Mouse (Mus musculus): ENCODE data around the gene Lgals2. TPM values are rescaled to one million over a fixed set of nuclear protein-coding genes. Genes with fewer than 3 reads are reported as not detected.
A peak's percentile ranks its signal among the peaks of the same experiment; 100 is the strongest.

The Lgals2 gene
- polyA plus RNA-seq, 1 experiment from 2014 or later = not detected

- H3K4me2 ChIP-seq = no peak overlapping the region
- H3K9ac ChIP-seq = no peak overlapping the region
- H3K9me3 ChIP-seq = no peaks in the 10 kb centered on the region
- WGBS = 87% methylated on average over 1 of the region's 1 CpGs
- no peak for ATAC-seq (ENCODE audit: low read depth)
- H3K27ac ChIP-seq (replicated peaks) = no peak overlapping the region
- peaks cover 35% of the 10 kb centered on the region for H3K4me1 ChIP-seq (replicated peaks)
- H3K27me3 ChIP-seq = peaks cover 19% of the 10 kb centered on the region; the same call in 1 of the 2 replicates
- no peak overlapping the region for H3K4me3 ChIP-seq
- no peaks in the 10 kb centered on the region for H3K36me3 ChIP-seq
These were observed 25.7 kb downstream of the Lgals2 start for GRCm38 (mm10) chr15:78829636-78830035.

- Histone ChIP-seq H3K36me3 (no peaks in the 10 kb centered on the region), H3K4me2 (no peak overlapping the region), H3K9me3 (no peaks in the 10 kb centered on the region), H3K4me1 (replicated peaks) (peaks cover 22% of the 10 kb centered on the region), H3K9ac (peak overlapping the region; percentile 27; the same call in 1 of the 2 replicates), H3K4me3 (no peak overlapping the region), H3K27me3 (peaks cover 19% of the 10 kb centered on the region; the same call in 1 of the 2 replicates), H3K27ac (replicated peaks) (no peak overlapping the region)
- no peak for ATAC-seq (ENCODE audit: low read depth)
- 22% methylated on average over 5 of the region's 5 CpGs for WGBS
These were observed 27.0 kb downstream of the Lgals2 start for GRCm38 (mm10) chr15:78828315-78828714.

- Histone ChIP-seq H3K27ac (replicated peaks) (no peak overlapping the region), H3K27me3 (peaks cover 19% of the 10 kb centered on the region; the same call in 1 of the 2 replicates), H3K4me2 (no peak overlapping the region), H3K4me1 (replicated peaks) (peaks cover 6% of the 10 kb centered on the region; the same call in 1 of the 2 replicates), H3K36me3 (no peaks in the 10 kb centered on the region), H3K9ac (no peak overlapping the region), H3K4me3 (no peak overlapping the region), H3K9me3 (no peaks in the 10 kb centered on the region)
- WGBS = 22% methylated on average over 28 of the region's 28 CpGs
- ATAC-seq (ENCODE audit: low read depth) = peak; percentile 70
These were observed 28.8 kb downstream of the Lgals2 start for GRCm38 (mm10) chr15:78826213-78827204.

GRCm38 (mm10) chr15:78816074-78816391 lies 39.3 kb downstream of the Lgals2 start:
- no peaks in the 10 kb centered on the region for H3K9me3 ChIP-seq
- no peak overlapping the region for H3K9ac ChIP-seq
- H3K4me1 ChIP-seq (replicated peaks) = peaks cover 4% of the 10 kb centered on the region; the same call in 1 of the 2 replicates
- no peak overlapping the region for H3K4me3 ChIP-seq
- no peak for ATAC-seq (ENCODE audit: low read depth)
- no peaks in the 10 kb centered on the region for H3K36me3 ChIP-seq
- no peaks in the 10 kb centered on the region for H3K27me3 ChIP-seq
- 52% methylated on average over 6 of the region's 6 CpGs for WGBS
- H3K4me2 ChIP-seq = no peak overlapping the region
- 0 out of 2 replicates have a peak overlapping the region, but pooled peaks have one; percentile 29 for H3K27ac ChIP-seq (replicated peaks)

GRCm38 (mm10) chr15:78815314-78816073 lies 39.8 kb downstream of the Lgals2 start:
- H3K27me3 ChIP-seq = no peaks in the 10 kb centered on the region
- H3K9me3 ChIP-seq = no peaks in the 10 kb centered on the region

DNA sequence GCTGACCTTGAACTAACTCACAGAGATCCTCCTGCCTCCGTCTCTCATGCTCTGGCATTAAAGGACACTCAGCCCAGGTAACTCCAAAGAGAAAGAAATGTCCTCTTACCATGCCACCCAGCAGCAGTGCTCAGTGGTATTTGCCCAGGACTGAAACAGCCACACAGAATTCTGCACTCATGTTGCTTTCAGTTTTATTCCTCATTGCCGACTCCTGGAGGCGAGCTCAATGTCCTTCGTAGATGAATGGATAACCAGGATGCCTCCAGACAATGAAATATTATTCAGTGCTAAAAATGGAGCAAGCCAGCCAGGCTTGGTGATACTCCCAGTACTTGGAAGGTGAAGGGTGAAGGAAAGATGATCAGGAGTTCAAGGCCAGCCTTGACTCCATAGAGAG lies 41.7 kb downstream of the Lgals2 start:
- Histone ChIP-seq H3K4me1 (replicated peaks) (peaks cover 10% of the 10 kb centered on the region; the same call in 1 of the 2 replicates), H3K36me3 (no peaks in the 10 kb centered on the region), H3K4me3 (no peak overlapping the region), H3K9me3 (no peaks in the 10 kb centered on the region), H3K9ac (no peak overlapping the region), H3K27me3 (no peaks in the 10 kb centered on the region), H3K4me2 (no peak overlapping the region), H3K27ac (replicated peaks) (no peak overlapping the region)
- WGBS = 89% methylated on average over 4 of the region's 4 CpGs
- no peak for ATAC-seq (ENCODE audit: low read depth)

More at GRCm38 (mm10) chr15:78815314-78816073, 39.8 kb downstream of the Lgals2 start:
- no peak overlapping the region for H3K9ac ChIP-seq
- H3K36me3 ChIP-seq = no peaks in the 10 kb centered on the region
- ATAC-seq (ENCODE audit: low read depth) = no peak
- 46% methylated on average over 11 of the region's 11 CpGs for WGBS
- H3K4me1 ChIP-seq (replicated peaks) = peaks cover 4% of the 10 kb centered on the region; the same call in 1 of the 2 replicates
- H3K4me3 ChIP-seq = no peak overlapping the region
- H3K4me2 ChIP-seq = no peak overlapping the region
- H3K27ac ChIP-seq (replicated peaks) = 0 out of 2 replicates have a peak overlapping the region, but pooled peaks have one; percentile 29

- no peaks in the 10 kb centered on the region for H3K9me3 ChIP-seq
- H3K4me1 ChIP-seq (replicated peaks) = peaks cover 10% of the 10 kb centered on the region; the same call in 1 of the 2 replicates
- WGBS = 75% methylated on average over 9 of the region's 9 CpGs
- H3K27ac ChIP-seq (replicated peaks) = no peak overlapping the region
- H3K27me3 ChIP-seq = peaks cover 16% of the 10 kb centered on the region
- no peak overlapping the region for H3K9ac ChIP-seq
- no peak overlapping the region for H3K4me2 ChIP-seq
- ATAC-seq (ENCODE audit: low read depth) = no peak
- H3K36me3 ChIP-seq = no peaks in the 10 kb centered on the region
- H3K4me3 ChIP-seq = no peak overlapping the region
These were observed 45.2 kb downstream of the Lgals2 start for GRCm38 (mm10) chr15:78810146-78810545.

GRCm38 (mm10) chr15:78809739-78810138 lies 45.6 kb downstream of the Lgals2 start:
- H3K4me3 ChIP-seq = no peak overlapping the region
- H3K27ac ChIP-seq (replicated peaks) = no peak overlapping the region
- H3K9me3 ChIP-seq = no peaks in the 10 kb centered on the region
- H3K4me1 ChIP-seq (replicated peaks) = peaks cover 10% of the 10 kb centered on the region; the same call in 1 of the 2 replicates
- ATAC-seq (ENCODE audit: low read depth) = no peak
- WGBS = 66% methylated on average over 9 of the region's 9 CpGs
- no peak overlapping the region for H3K4me2 ChIP-seq
- no peaks in the 10 kb centered on the region for H3K36me3 ChIP-seq
- peaks cover 20% of the 10 kb centered on the region for H3K27me3 ChIP-seq
- H3K9ac ChIP-seq = no peak overlapping the region

- Histone ChIP-seq H3K27me3 (peaks cover 27% of the 10 kb centered on the region), H3K4me3 (no peak overlapping the region), H3K4me2 (no peak overlapping the region), H3K27ac (replicated peaks) (no peak overlapping the region), H3K36me3 (no peaks in the 10 kb centered on the region), H3K9ac (no peak overlapping the region), H3K4me1 (replicated peaks) (peaks cover 13% of the 10 kb centered on the region; the same call in 1 of the 2 replicates), H3K9me3 (no peaks in the 10 kb centered on the region)
- 85% methylated on average over 2 of the region's 2 CpGs for WGBS
- ATAC-seq (ENCODE audit: low read depth) = no peak
These were observed 46.3 kb downstream of the Lgals2 start for GRCm38 (mm10) chr15:78808980-78809379.

DNA sequence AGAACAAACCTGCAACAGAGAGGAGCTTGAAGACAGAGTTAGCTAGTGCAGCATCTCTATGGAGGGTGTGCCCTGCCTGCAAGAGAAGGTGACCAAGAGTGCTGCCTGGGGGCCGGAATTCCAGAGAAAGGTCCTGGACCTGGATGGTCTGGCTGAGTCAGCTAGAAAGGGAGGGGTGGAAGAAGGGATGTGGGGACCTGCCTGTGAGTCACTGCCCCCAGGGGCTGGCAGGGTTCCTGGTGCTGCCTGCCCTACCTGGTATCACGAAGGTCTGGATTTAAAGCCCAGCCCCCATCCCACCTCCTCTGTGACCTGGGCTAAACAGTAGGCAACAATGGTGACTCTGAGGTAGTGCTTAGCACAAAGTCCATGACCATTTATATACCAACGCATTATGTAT lies 48.2 kb downstream of the Lgals2 start:
- H3K4me1 ChIP-seq (replicated peaks) = peaks cover 31% of the 10 kb centered on the region
- H3K4me2 ChIP-seq = no peak overlapping the region
- H3K9ac ChIP-seq = no peak overlapping the region
- H3K4me3 ChIP-seq = no peak overlapping the region
- ATAC-seq (ENCODE audit: low read depth) = no peak
- H3K36me3 ChIP-seq = no peaks in the 10 kb centered on the region
- no peaks in the 10 kb centered on the region for H3K9me3 ChIP-seq
- H3K27ac ChIP-seq (replicated peaks) = no peak overlapping the region
- WGBS = 86% methylated on average over 3 of the region's 3 CpGs
- H3K27me3 ChIP-seq = peaks cover 46% of the 10 kb centered on the region

DNA sequence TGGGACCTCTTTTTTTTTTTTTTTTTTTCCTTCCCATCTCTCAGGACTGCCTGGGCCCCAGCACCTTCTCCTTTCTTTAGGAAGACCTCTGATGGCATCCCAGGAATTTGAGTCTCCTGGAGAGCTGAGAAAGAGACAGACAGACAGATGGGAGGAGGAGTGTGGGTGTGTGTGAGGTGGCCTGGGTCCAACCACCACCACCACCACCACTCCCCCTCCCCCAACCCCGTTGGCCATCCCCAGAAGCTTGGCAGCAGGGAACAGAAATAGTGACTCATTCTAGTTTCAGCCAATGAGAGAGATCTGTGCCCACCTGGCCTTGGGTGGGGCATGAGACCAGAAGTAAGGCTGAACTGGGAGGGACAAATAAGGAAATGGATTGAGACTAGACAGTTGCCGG lies 48.7 kb downstream of the Lgals2 start:
- peaks cover 36% of the 10 kb centered on the region for H3K4me1 ChIP-seq (replicated peaks)
- no peak overlapping the region for H3K4me2 ChIP-seq
- no peak overlapping the region for H3K9ac ChIP-seq
- peaks cover 51% of the 10 kb centered on the region for H3K27me3 ChIP-seq
- no peak overlapping the region for H3K27ac ChIP-seq (replicated peaks)
- H3K36me3 ChIP-seq = no peaks in the 10 kb centered on the region
- no peaks in the 10 kb centered on the region for H3K9me3 ChIP-seq
- 48% methylated on average over 2 of the region's 2 CpGs for WGBS
- H3K4me3 ChIP-seq = no peak overlapping the region
- no peak for ATAC-seq (ENCODE audit: low read depth)

DNA sequence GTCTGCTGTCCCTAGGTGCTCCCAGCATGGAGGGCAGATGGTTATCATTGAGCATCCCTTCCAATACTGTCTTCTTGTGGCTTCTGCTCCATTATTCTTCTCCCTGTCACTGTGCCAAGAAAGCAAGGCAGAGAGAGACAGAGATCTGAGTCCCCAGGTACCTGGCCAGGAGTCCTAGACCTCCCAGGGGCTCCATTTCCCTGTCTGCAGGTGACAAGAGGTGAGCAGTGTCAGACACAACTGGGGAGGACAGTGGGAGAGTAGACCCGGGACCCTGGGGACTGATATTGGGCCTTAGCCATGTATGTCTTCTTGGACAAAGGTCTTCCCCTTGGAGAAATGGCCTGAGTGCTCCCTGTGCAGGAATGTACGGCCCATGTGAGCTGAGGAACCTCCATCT lies 50.0 kb downstream of the Lgals2 start:
- Histone ChIP-seq H3K9ac (no peak overlapping the region), H3K36me3 (no peaks in the 10 kb centered on the region), H3K27ac (replicated peaks) (no peak overlapping the region), H3K9me3 (no peaks in the 10 kb centered on the region), H3K27me3 (peaks cover 64% of the 10 kb centered on the region), H3K4me2 (no peak overlapping the region), H3K4me3 (no peak overlapping the region), H3K4me1 (replicated peaks) (peaks cover 35% of the 10 kb centered on the region)
- no peak for ATAC-seq (ENCODE audit: low read depth)
- WGBS = 84% methylated on average over 2 of the region's 2 CpGs

All from neural tube, embryonic 13.5 days (tissue).